Mouse (Mus musculus) mature B cell (primary cell): ENCODE results near the gene Nek11.

ENCODE experiments used
- in situ Hi-C: fragments of 300-500 bp; cut with MboI; formaldehyde crosslinking; loops from 2 replicates; pipeline ENCODE4 v1.14.3; 2019

Gene Nek11

GRCm38 (mm10) chr9:105144992-105145391 lies 250.3 kb downstream of the Nek11 start, which contains the start of gene 1700080E11Rik:
Gene 1700080E11Rik, minus strand, starts transcription at chr9:105145092.
- in situ Hi-C loops = loop anchor here (25.0 kb wide), 1 partner anchor 242 kb away; the partner anchor contains the start of genes Aste1 and Nek11

- in situ Hi-C loops = loop anchor here (25.0 kb wide), 1 partner anchor 248 kb away; the partner anchor contains the start of genes Aste1 and Nek11
Measured at GRCm38 (mm10) chr9:105139204-105139603, 256.1 kb downstream of the Nek11 start.

DNA sequence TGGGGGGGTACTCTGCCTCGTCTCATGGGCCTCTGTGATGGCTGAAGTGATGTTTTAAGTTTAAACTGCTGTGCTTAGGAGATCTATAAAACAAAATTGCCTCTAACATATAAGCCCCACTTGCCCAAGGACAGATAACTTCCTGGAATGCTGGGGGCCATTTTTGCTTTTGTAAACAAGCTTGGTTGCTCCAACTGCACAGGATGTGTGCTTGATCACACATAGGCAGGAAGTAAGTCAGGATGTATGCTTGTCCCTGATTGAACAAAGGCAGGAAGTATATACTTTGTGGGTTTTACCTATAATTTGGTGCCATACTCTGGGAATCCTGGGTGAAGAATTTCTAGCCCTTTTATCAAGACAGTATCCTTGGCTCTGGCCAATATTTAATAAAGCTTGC lies 258.9 kb downstream of the Nek11 start:
- in situ Hi-C loops = loop anchor here (25.0 kb wide), 1 partner anchor 251 kb away; the partner anchor contains the start of genes Aste1 and Nek11

DNA sequence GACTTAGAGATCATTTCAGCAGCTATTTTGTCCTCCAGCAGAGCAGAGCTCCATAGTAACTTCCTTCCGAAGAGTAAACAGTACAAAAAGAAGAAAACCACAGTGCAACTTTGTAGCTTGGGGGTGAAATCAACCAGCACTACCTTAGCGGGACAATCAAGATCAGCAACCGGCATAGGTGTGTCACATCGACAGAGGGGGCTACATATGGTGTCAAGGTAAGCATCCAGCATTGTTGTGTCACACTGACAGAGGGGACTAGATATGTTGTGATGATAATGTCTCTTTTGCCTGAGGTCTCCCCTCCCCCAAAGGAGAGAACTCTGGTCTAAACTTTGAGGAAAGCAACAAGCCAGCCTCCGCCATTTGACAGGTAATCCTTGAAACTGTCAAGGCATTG lies 260.8 kb downstream of the Nek11 start:
- in situ Hi-C loops = loop anchor here (25.0 kb wide), 1 partner anchor 253 kb away; the partner anchor contains the start of genes Aste1 and Nek11

GRCm38 (mm10) chr9:105132002-105132367 lies 263.3 kb downstream of the Nek11 start:
- in situ Hi-C loops = loop anchor here (25.0 kb wide), 1 partner anchor 255 kb away; the partner anchor contains the start of genes Aste1 and Nek11

DNA sequence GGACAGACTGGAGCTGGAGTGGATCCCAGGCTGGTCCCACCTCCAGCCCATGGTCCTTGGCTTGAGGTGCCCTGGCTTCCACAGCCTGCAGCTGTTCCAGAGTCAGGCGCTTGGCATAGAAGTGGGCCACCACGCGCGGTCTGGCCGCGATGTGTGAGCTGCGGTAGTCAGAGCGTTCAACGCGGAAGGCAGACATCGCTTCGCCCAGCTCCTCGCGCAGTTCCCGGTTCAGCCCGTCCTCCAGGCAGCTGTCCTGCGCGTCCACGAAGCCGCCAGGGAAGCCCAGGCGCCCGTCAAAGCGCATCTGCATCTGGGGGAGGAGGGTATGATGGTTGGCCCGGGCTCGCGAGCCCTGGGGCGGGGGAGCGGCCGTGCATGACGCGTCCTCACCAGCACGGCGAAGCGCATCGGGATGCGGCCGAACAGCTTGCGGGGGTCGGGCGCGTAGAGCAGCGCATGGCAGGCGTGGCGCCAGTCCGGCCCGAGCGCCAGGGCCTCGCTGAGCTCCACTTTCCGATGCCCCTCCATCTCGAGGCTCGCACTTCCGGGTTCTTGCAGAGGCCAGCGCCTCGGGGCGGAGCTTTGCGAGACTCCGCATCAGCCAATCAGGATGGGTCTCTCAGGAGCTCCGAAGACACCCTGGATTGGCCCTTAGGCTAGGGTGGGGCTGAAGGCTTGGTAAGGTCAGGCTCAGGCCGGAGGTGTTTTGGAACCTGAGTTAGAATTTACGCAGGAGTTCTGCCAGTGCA lies 263.9 kb downstream of the Nek11 start, which contains the start of gene Nudt16:
Nudt16 (minus strand) TSS at position 572 of the 749 bp plus-strand sequence.
- in situ Hi-C loops = loop anchor here (25.0 kb wide), 1 partner anchor 256 kb away; the partner anchor contains the start of genes Aste1 and Nek11

DNA sequence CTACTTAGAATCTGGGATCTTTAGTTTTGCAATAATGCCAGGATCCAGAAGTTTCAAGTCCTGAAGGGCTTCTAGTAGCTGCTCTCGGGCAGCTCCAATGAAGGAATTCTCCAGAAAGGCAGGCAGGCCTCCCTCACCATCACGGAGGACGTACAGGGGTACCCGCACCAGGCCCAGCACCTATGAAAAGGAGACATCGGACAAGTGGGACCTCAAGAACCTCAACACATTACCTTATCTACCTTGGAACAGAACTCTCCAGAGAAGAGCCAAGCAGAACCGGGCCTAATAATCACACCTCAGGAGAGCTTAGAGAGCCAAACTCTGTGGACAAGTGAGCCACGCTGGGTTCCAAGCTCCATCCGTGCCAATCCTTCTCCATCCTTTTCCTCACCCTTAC lies 265.0 kb downstream of the Nek11 start:
- in situ Hi-C loops = loop anchor here (25.0 kb wide), 1 partner anchor 257 kb away; the partner anchor contains the start of genes Aste1 and Nek11

- in situ Hi-C loops = loop anchor here (25.0 kb wide), 1 partner anchor 262 kb away; the partner anchor contains the start of genes Aste1 and Nek11
Measured at GRCm38 (mm10) chr9:105125206-105125605, 270.1 kb downstream of the Nek11 start.
